ENCODE assay signal across 25 mouse cellular contexts in genomic region chr17:64697277-64697831, GRCm38 (mm10).
"Had no signal": no experiment of that assay in that cellular context is flagged by ENCODE, and none has a peak within 500 bp of the region (broad histone marks: within the 10 kb centered on the region; RNA-seq: fewer than 3 reads in every experiment).

No protein-coding gene starts in this region.

- H3K4me2 ChIP-seq: kidney, embryonic 15.5 days; limb, embryonic 13.5 days; liver, embryonic 12.5 days; liver, embryonic 15.5 days; lung, embryonic 15.5 days; midbrain, embryonic 13.5 days; neural tube, embryonic 13.5 days had no signal

- H3K9ac ChIP-seq: kidney, embryonic 15.5 days; limb, embryonic 13.5 days; liver, embryonic 12.5 days; liver, embryonic 15.5 days; lung, embryonic 15.5 days; midbrain, embryonic 13.5 days; neural tube, embryonic 13.5 days had no signal

- H3K27ac ChIP-seq: kidney, embryonic 15.5 days; limb, embryonic 13.5 days; liver, embryonic 12.5 days; liver, embryonic 15.5 days; lung, embryonic 15.5 days; midbrain, embryonic 10.5 days; midbrain, embryonic 13.5 days; neural tube, embryonic 13.5 days; stomach, postnatal 0 days had no signal

- H3K27me3 ChIP-seq: kidney, embryonic 15.5 days; limb, embryonic 13.5 days; liver, embryonic 12.5 days; liver, embryonic 15.5 days; lung, embryonic 15.5 days; megakaryocyte, embryonic 14.5 days; midbrain, embryonic 13.5 days; neural tube, embryonic 13.5 days had no signal

- DNase-seq: kidney, adult 8-10 months; kidney, postnatal 10 days; kidney, postnatal 4 days; liver; lung, adult 18-20 months; lung, postnatal 10 days; lung, postnatal 36 days; right cerebral cortex, adult 18-20 months; right cerebral cortex, postnatal 14 days; right cerebral cortex, postnatal 4 days; thymus, adult 2 months; thymus, postnatal 14 days; thymus, postnatal 4 days had no signal

- H3K36me3 ChIP-seq: lung, embryonic 15.5 days; midbrain, embryonic 13.5 days; neural tube, embryonic 13.5 days had no signal

- H3K4me1 ChIP-seq: kidney, embryonic 15.5 days; liver, embryonic 12.5 days; liver, embryonic 15.5 days; lung, embryonic 15.5 days; midbrain, embryonic 10.5 days; midbrain, embryonic 13.5 days; neural tube, embryonic 13.5 days had no signal

- H3K9me3 ChIP-seq: kidney, embryonic 15.5 days; limb, embryonic 13.5 days; liver, embryonic 12.5 days; liver, embryonic 15.5 days; lung, embryonic 15.5 days; megakaryocyte, embryonic 14.5 days; midbrain, embryonic 10.5 days; midbrain, embryonic 13.5 days; neural tube, embryonic 13.5 days had no signal

- H3K4me3 ChIP-seq: kidney, embryonic 15.5 days; limb, embryonic 13.5 days; liver, embryonic 12.5 days; liver, embryonic 15.5 days; lung, embryonic 15.5 days; megakaryocyte, embryonic 14.5 days; midbrain, embryonic 10.5 days; midbrain, embryonic 13.5 days; myocyte; neural tube, embryonic 13.5 days had no signal

- ATAC-seq: liver, embryonic 12.5 days; midbrain, embryonic 13.5 days; midbrain, embryonic 16.5 days had no signal
